Comparison of ENCODE assay signal across 8 mouse cellular contexts in genomic region chr16:21339061-21339459, GRCm38 (mm10).
DNase-seq lines count a peak whose midpoint lies in the region; ATAC-seq and TF ChIP-seq lines count a peak whose summit lies in the region.

No protein-coding gene starts in this region.

- no peak for TF ChIP-seq CTCF in left cerebral cortex, adult 2 months (IDR thresholded peaks at IDR 0.05)
- TF ChIP-seq CTCF in midbrain, postnatal 0 days (IDR thresholded peaks at IDR 0.05): no peak

- no peak overlapping the region for H3K9ac ChIP-seq in forebrain, embryonic 16.5 days (replicated peaks; ENCODE audit: low read depth, low read length)
- peak overlapping the region; percentile 31 for H3K9ac ChIP-seq in limb, embryonic 11.5 days (ENCODE audit: low read length)
- H3K9ac ChIP-seq in midbrain, postnatal 0 days (replicated peaks; ENCODE audit: low read length, poor library complexity, severe bottlenecking): no peak overlapping the region

- intact Hi-C loops in left cerebral cortex, adult 2 months (cut with DNase I): no loop called here
- intact Hi-C loops in left cerebral cortex, postnatal 36 days (cut with DNase I): no loop called here

- H3K4me1 ChIP-seq in forebrain, embryonic 16.5 days (replicated peaks; ENCODE audit: control insufficient read depth, insufficient read depth, low read length): peaks cover 20% of the 10 kb centered on the region
- peaks cover 21% of the 10 kb centered on the region for H3K4me1 ChIP-seq in limb, embryonic 11.5 days (ENCODE audit: control insufficient read depth, insufficient read depth, low read length)
- no peaks in the 10 kb centered on the region for H3K4me1 ChIP-seq in midbrain, postnatal 0 days (ENCODE audit: insufficient read depth, low read length)

- H3K4me3 ChIP-seq in left cerebral cortex, adult 2 months: no peak overlapping the region
- no peak overlapping the region for H3K4me3 ChIP-seq in forebrain, embryonic 16.5 days (replicated peaks; ENCODE audit: low read length)
- H3K4me3 ChIP-seq in limb, embryonic 11.5 days (ENCODE audit: low read depth, low read length): no peak overlapping the region
- no peak overlapping the region for H3K4me3 ChIP-seq in midbrain, postnatal 0 days (ENCODE audit: low read depth, low read length)

- no peak for DNase-seq in left cerebral cortex, adult 2 months (ENCODE audit: extremely low spot score in 1 of 2, low spot score in 2 of 2)
- DNase-seq in left cerebral cortex, postnatal 36 days (ENCODE audit: low spot score in 2 of 2): no peak
- DNase-seq in limb, embryonic 11.5 days (ENCODE audit: low spot score): no peak
- peak; percentile 49 for DNase-seq in midbrain, postnatal 0 days (ENCODE audit: low spot score)
- DNase-seq in adrenal gland, adult 8-10 months: no peak
- no peak for DNase-seq in layer of hippocampus, adult 18-20 months (ENCODE audit: low spot score in 2 of 2)

- no peaks in the 10 kb centered on the region for H3K9me3 ChIP-seq in forebrain, embryonic 16.5 days (ENCODE audit: control insufficient read depth, low read length)
- no peaks in the 10 kb centered on the region for H3K9me3 ChIP-seq in limb, embryonic 11.5 days (ENCODE audit: control insufficient read depth, low read length)
- no peaks in the 10 kb centered on the region for H3K9me3 ChIP-seq in midbrain, postnatal 0 days (ENCODE audit: low read length)

- peak; percentile 19 for ATAC-seq in forebrain, embryonic 16.5 days
- no peak for ATAC-seq in limb, embryonic 11.5 days (ENCODE audit: insufficient number of reproducible peaks, low FRiP score, low TSS enrichment, low read depth)
- ATAC-seq in midbrain, postnatal 0 days (ENCODE audit: low FRiP score): peak; percentile 35
- no peak for ATAC-seq in granulocyte monocyte progenitor cell, adult 5-6 weeks (replicated peaks; ENCODE audit: poor library complexity, severe bottlenecking)

- H3K4me2 ChIP-seq in forebrain, embryonic 16.5 days (ENCODE audit: low read length): no peak overlapping the region
- no peak overlapping the region for H3K4me2 ChIP-seq in limb, embryonic 11.5 days (ENCODE audit: low read depth, severe bottlenecking)
- no peak overlapping the region for H3K4me2 ChIP-seq in midbrain, postnatal 0 days (ENCODE audit: low read depth, low read length, poor library complexity, severe bottlenecking)

- peak overlapping the region; percentile 50 for H3K27ac ChIP-seq in left cerebral cortex, adult 2 months
- peak overlapping the region; percentile 88 for H3K27ac ChIP-seq in forebrain, embryonic 16.5 days (ENCODE audit: low read length)
- H3K27ac ChIP-seq in limb, embryonic 11.5 days (replicated peaks; ENCODE audit: low read depth, low read length): peak overlapping the region; percentile 89
- H3K27ac ChIP-seq in midbrain, postnatal 0 days (ENCODE audit: low read depth, low read length): peak overlapping the region; percentile 68

- no peaks in the 10 kb centered on the region for H3K36me3 ChIP-seq in forebrain, embryonic 16.5 days (ENCODE audit: control insufficient read depth, insufficient read depth)
- no peaks in the 10 kb centered on the region for H3K36me3 ChIP-seq in limb, embryonic 11.5 days (ENCODE audit: control insufficient read depth, insufficient read depth, low read length)
- no peaks in the 10 kb centered on the region for H3K36me3 ChIP-seq in midbrain, postnatal 0 days (ENCODE audit: insufficient read depth, low read length)

- peaks cover 9% of the 10 kb centered on the region; the same call in 1 of the 2 replicates for H3K27me3 ChIP-seq in forebrain, embryonic 16.5 days (replicated peaks; ENCODE audit: control insufficient read depth, insufficient read depth, low read length)
- no peaks in the 10 kb centered on the region for H3K27me3 ChIP-seq in limb, embryonic 11.5 days (ENCODE audit: control insufficient read depth, insufficient read depth, low read length)
- H3K27me3 ChIP-seq in midbrain, postnatal 0 days (ENCODE audit: insufficient read depth, low read length): no peaks in the 10 kb centered on the region

- 12% methylated on average over 6 of the region's 6 CpGs for WGBS in forebrain, embryonic 16.5 days
- WGBS in limb, embryonic 11.5 days: 84% methylated on average over 6 of the region's 6 CpGs
- 48% methylated on average over 6 of the region's 6 CpGs for WGBS in midbrain, postnatal 0 days

Comparison
In these comparisons a context has a peak if more than half of its experiments do, and no peak if none do; other contexts are left out.
1. ATAC-seq: peak in forebrain, embryonic 16.5 days (single experiment) and midbrain, postnatal 0 days (single experiment); none in limb, embryonic 11.5 days (single experiment) and granulocyte monocyte progenitor cell, adult 5-6 weeks (single experiment).
2. Peak in every context shown above with its lines, with median percentiles within 50 percentile points of each other: H3K27ac ChIP-seq.